Mouse (Mus musculus): Measurements from ENCODE around the gene Srrm4.
"Not testable (repeated sequence)": the region's sequence is repeated elsewhere in the genome, so short reads cannot be mapped to it uniquely, and the experiment has no call there.

Gene Srrm4

DNA sequence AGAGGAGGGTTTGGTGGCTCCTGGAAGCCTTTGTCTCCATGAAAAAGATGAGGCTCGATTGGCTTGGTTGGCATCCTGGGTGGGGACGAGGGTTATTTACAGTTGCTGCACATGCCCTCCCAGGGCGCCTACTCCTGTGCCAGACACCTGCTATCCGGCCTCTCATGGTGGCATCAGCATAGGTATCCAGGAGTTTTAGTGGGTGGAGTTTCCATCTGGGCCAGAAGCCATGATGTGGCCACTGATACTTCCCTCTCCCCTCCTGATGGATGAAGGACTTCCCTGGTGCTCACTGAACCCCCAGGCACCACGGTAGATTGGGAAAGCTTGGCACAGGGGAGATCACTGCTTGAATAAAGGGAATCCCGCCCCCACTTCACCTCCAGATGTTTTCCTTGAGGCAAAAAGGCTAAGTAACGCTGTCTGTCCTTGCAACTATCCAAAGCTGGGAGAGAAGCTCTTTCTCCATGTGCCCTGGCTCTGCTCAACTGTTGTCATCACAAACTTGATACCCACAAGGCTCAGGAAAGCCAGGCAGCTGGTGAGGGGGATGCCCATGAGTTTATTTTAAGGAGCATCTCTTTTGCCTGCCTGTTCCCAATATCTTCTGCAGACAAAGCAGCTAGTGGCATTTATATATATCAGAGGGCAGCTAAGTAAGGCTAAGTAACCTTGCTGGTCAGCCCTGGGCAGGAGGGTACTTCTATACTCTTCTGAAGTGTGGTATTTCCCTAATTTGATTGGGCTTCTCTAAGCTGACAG is 148.7 kb downstream of the Srrm4 start:
- DNase-seq (ENCODE audit: low spot score) = no peak

DNA sequence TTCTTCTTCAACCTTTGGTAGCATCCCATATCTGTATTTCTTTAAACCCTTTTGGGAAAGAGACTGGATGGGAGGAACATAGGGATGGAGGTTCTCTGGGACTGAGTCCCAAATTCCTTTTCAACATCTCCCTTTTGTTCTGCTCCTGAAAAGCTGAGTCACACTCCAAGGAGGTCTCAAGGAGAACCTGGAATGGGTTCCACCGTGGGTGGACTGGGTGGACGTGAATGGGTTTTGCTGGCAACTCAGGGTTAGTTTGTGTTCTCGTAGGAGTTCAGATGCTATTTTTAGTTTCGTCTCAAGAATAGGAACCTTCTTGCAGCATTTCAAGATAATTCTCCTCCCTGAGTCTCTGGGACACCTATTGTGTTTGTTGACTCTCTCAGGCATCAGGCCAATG is 151.4 kb downstream of the Srrm4 start:
- no peak for DNase-seq (ENCODE audit: low spot score)

- no peak for DNase-seq (ENCODE audit: low spot score)
These were observed 153.3 kb downstream of the Srrm4 start for GRCm38 (mm10) chr5:116438328-116438727.

GRCm38 (mm10) chr5:116436117-116436516 is 155.5 kb downstream of the Srrm4 start:
- no peak for DNase-seq (ENCODE audit: low spot score)

GRCm38 (mm10) chr5:116434976-116435850 is 156.4 kb downstream of the Srrm4 start:
- no peak for DNase-seq (ENCODE audit: low spot score)

- no peak for DNase-seq (ENCODE audit: low spot score)
These were observed 158.7 kb downstream of the Srrm4 start for GRCm38 (mm10) chr5:116432871-116433270.

DNA sequence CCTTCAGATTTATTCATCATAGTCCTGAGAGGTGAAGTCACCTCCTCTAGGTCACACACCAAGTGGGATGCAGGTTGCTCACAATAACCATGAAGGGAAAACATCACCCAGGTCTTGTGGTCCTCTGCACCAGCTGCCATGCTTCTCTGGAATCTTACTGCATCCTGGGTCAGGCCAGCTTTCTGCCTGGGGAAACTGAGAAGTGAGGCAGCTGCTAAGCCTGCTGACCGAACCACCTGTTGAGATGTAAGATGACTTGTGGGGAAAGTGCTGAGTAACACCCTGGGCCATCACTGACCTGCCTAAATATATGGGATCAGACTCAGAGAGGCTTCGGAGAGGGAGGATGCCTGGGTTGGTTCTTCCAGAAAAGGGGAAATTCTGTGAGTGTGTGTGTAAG is 164.9 kb downstream of the Srrm4 start:
- no peak for DNase-seq (ENCODE audit: low spot score)

- DNase-seq (ENCODE audit: low spot score) = not testable (repeated sequence)
These were observed 165.9 kb downstream of the Srrm4 start for GRCm38 (mm10) chr5:116425709-116426108.

- no peak for DNase-seq (ENCODE audit: low spot score)
These were observed 166.3 kb downstream of the Srrm4 start for GRCm38 (mm10) chr5:116425273-116425672.

DNA sequence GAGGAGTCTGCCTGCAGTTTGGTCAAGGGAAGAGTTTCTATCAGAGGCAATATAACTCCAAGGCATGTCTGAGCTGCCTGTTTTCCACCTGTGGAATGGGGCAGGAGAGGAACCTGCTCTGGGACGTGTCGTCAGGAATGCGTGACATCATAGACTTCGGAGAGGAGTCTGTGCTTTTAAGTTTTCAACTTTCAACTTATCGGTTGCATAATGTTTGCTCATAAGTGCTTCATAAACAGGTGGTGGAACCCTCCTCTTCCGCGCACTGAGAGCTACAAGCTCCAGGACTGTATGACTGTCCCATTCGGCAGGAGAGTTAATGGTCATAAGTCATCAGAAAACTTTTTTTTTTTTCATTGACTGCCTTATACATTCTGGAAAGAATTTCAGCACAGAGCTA is 167.9 kb downstream of the Srrm4 start:
- DNase-seq (ENCODE audit: low spot score) = no peak

- peak; percentile 82 for DNase-seq (ENCODE audit: low spot score)
These were observed 168.9 kb downstream of the Srrm4 start, which contains the start of gene Hspb8 for GRCm38 (mm10) chr5:116422699-116423201. Hspb8 (minus strand) TSS chr5:116422864.

GRCm38 (mm10) chr5:116421791-116422481 is 169.7 kb downstream of the Srrm4 start:
- no peak for DNase-seq (ENCODE audit: low spot score)

DNA sequence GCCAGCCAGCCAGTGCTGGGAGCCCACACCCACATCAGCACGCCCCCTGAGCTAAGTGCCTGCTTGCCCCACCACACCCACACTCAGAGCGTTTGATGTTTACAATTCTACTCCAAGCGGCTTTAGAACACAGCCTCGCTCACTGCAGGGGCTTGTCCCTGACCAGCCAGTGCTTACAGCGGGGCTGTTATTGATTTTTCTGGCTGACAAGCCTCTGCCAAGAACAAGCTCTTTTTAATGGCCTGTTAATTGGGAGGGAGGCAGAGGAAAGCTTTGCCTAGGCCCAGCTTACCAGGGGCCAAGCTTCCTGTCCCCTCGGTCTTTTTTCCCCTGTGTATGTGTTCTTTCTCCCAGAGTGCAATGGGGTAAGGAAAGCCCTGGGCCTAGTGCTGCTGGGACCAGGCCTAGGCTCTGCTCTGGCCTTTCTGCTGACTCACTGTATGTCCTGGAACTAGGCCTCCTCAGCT is 170.8 kb downstream of the Srrm4 start:
- peak; percentile 55 for DNase-seq (ENCODE audit: low spot score)

GRCm38 (mm10) chr5:116420213-116420612 is 171.4 kb downstream of the Srrm4 start:
- DNase-seq (ENCODE audit: low spot score) = no peak

DNA sequence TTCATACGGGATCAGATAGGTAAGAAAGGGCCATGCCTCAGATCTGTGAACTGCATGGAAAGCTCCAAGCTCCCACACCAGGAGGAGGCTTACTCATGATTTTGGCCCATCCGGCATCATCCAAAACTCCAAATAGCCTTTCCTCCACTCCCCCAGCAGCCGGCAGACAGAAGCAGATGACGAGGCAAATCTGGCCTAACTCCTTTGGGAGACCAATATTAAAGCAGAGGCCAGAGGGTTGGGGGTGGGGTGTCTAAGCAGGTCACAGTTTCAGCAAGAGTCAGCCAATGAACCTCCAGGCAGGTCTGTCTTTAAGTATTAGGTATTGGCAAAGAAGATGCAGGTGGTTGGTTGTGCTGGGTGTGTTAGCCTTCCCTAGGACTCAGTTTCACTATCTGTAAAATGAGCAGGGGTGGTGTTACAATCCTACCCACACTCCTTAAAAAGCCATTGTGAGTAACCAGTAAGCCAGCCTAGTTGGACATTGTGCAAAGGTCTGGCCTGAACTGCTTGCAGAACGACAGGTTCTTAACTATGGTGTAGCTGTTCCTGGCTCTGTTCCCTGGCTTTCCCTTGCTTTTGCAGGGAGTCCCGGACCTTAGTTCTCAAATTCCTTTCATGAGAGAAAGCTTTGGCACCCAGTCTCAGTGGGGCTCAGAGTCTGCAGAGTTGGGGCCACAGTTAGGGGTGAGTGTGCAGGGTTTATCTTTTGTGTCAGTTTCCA is 172.1 kb downstream of the Srrm4 start:
- DNase-seq (ENCODE audit: low spot score) = no peak

GRCm38 (mm10) chr5:116416208-116416607 is 175.4 kb downstream of the Srrm4 start:
- DNase-seq (ENCODE audit: low spot score) = no peak

DNA sequence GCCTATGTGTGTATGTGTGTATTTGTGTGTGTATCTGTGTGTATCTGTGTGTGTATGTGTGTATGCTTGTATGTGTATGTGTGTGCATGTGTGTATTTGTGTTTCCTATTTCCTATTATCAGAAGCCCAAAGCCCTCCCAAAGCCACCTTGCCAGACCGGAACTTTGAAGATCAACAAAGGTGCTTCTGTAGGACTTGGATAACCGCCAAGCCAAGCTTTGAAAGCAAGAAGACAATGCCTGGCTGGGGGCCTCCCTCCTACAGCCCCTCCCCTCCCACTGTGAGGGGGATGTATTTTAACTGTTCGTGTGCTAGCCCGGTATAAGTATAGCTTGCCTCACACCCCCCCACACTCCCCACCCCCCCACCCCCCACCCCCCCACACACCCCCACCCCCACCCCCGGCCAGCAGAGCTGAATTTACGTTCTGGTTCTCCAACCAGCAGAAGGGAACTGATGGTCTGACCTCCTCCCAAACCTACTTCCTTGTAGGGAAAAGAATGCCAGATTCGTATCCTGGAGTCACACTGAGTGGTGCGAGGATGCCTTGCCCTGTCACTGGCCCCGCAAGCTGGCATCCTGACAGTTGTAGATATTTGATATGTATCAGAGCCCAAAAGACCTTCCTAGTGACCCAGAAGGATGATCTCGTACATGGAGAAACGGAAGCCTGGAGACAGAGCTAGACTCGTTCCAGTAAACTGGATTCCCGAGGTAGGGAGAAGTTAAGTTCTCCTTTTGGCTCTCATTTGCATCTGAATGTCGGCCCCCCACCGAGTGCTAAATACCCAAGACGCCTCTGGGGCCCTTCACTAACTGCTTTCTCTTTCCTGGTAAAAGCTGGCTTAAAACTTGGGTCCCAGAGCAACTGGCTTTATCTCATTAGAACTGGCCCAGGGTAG is 181.7 kb downstream of the Srrm4 start:
- no peak for DNase-seq (ENCODE audit: low spot score)

DNA sequence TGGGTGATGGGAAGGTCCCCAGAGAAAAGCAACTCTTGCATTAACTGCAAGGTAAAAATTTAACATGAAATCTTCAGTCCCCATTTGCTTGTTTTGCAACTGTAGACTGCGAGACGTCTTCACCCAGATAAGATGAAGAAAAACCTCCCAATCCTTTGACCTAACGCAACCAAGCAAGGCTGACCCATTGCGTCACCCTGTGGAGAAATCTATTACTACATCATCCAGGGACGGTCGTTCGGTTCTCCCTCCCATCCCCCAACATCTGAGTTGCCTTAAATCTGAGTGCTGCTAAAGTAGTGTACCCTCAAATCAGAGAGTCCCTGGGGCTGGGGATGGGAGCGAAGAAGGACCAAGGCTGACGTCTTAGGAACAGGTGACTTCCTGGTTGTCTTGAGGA is 182.7 kb downstream of the Srrm4 start:
- no peak for DNase-seq (ENCODE audit: low spot score)

DNA sequence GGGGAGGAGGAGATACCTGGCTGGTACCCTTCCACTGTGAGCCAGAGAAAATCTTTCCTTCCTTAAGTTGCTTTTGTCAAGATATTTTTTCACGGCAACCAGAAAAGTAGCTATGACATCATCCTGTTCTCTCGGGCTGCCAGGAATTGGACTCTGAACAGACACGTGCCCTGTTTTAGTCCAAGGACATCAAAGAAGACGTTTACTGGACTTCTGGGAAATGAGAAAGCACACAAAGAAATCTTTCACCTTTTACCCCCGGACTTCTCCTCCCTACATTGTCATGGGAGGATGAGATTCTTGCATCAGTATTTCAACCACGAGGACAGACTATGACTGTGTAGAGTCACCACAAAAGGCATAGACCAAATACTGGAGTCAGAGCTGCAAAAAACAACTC is 183.7 kb downstream of the Srrm4 start:
- DNase-seq (ENCODE audit: low spot score) = no peak

- no peak for DNase-seq (ENCODE audit: low spot score)
These were observed 184.3 kb downstream of the Srrm4 start for GRCm38 (mm10) chr5:116407321-116407720.
